Mouse (Mus musculus) kidney, embryonic 16.5 days (tissue): ENCODE data around the gene Klk1b9. TPM values are rescaled to one million over a fixed set of nuclear protein-coding genes. Genes with fewer than 3 reads are reported as not detected.
"Not testable (repeated sequence)": the region's sequence is repeated elsewhere in the genome, so short reads cannot be mapped to it uniquely, and the experiment has no call there.

Source experiments
- ATAC-seq: fragments of 200-750 bp; cut with Nextera tagmentation; 2 replicates; pipeline ENCODE4 v1.8.0; 2017; ENCODE audit warnings: moderate TSS enrichment; ENCODE audit not compliant: low FRiP score, low TSS enrichment
- H3K27ac ChIP-seq: fragments of 300-500 bp; sonication (generic); 2 replicates; pipeline ENCODE4 v1.5.1; 2014; ENCODE audit warnings: low read length
- H3K27me3 ChIP-seq: fragments of 300-500 bp; sonication (generic); 2 replicates; pipeline ENCODE4 v1.6.1; 2014; ENCODE audit warnings: low read length, control low read depth, mixed read lengths; ENCODE audit not compliant: insufficient read depth
- H3K36me3 ChIP-seq: fragments of 300-500 bp; sonication (generic); 2 replicates; pipeline ENCODE4 v1.6.1; 2014; ENCODE audit warnings: low read length, control low read depth, mixed read lengths; ENCODE audit not compliant: insufficient read depth
- H3K4me1 ChIP-seq: fragments of 300-500 bp; sonication (generic); 2 replicates; pipeline ENCODE4 v1.6.1; 2014; ENCODE audit warnings: low read length, control low read depth, mixed read lengths; ENCODE audit not compliant: insufficient read depth
- H3K4me2 ChIP-seq: fragments of 300-500 bp; sonication (generic); replicated peaks from 2 replicates; pipeline ENCODE4 v1.6.1; 2014; ENCODE audit warnings: low read depth, low read length
- H3K4me3 ChIP-seq: fragments of 300-500 bp; sonication (generic); 2 replicates; pipeline ENCODE4 v1.5.1; 2014; ENCODE audit warnings: mild to moderate bottlenecking, low read length
- H3K9ac ChIP-seq: fragments of 300-500 bp; sonication (generic); replicated peaks from 2 replicates; pipeline ENCODE4 v1.6.1; 2014; ENCODE audit warnings: low read length
- H3K9me3 ChIP-seq: fragments of 300-500 bp; sonication (generic); 2 replicates; pipeline ENCODE4 v1.6.1; 2016; ENCODE audit warnings: low read length, control low read depth
- WGBS: fragments of 180-500 bp; shearing (Covaris S2); extraction: QIAGEN DNeasy Blood & Tissue Kit; methylation state at CpG from one replicate; pipeline ENCODE4 v1.1.7; 2014; 5-methylcytosine and 5-hydroxymethylcytosine counted together
- polyA plus RNA-seq: library from polyadenylated mRNA; unstranded; fragments of >200 nt; fragmentation: Nextera tagmentation; extraction: Ambion mirVana; gene quantifications from 2 replicates; pipeline ENCODE4 v1.2.1, GENCODE M21; 2015

Gene Klk1b9
- not detected in 2 replicates for polyA plus RNA-seq

- H3K4me2 ChIP-seq, ATAC-seq, H3K4me1 ChIP-seq, H3K27me3 ChIP-seq, H3K27ac ChIP-seq, H3K4me3 ChIP-seq, H3K9me3 ChIP-seq, H3K9ac ChIP-seq, H3K36me3 ChIP-seq: not testable (repeated sequence)
- WGBS = 58% methylated on average over 1 of the region's 1 CpGs
These were observed at the start of gene Klk1b9 for GRCm38 (mm10) chr7:43975761-43976160. Gene Klk1b9 (plus strand): TSS chr7:43976061.

GRCm38 (mm10) chr7:43928521-43928920 lies 47.3 kb upstream of the Klk1b9 start:
- H3K27ac ChIP-seq = no peak overlapping the region
- no peaks in the 10 kb centered on the region for H3K4me1 ChIP-seq
- no peak for ATAC-seq
- no peaks in the 10 kb centered on the region for H3K36me3 ChIP-seq
- H3K9ac ChIP-seq = no peak overlapping the region
- H3K4me3 ChIP-seq = no peak overlapping the region
- H3K27me3 ChIP-seq = no peaks in the 10 kb centered on the region
- H3K9me3 ChIP-seq = no peaks in the 10 kb centered on the region
- no peak overlapping the region for H3K4me2 ChIP-seq
- WGBS = 55% methylated on average over 4 of the region's 4 CpGs

GRCm38 (mm10) chr7:43932337-43932736 lies 43.5 kb upstream of the Klk1b9 start:
- Histone ChIP-seq H3K4me3 (no peak overlapping the region), H3K4me2 (no peak overlapping the region), H3K27me3 (no peaks in the 10 kb centered on the region), H3K27ac (no peak overlapping the region), H3K36me3 (no peaks in the 10 kb centered on the region), H3K4me1 (no peaks in the 10 kb centered on the region), H3K9ac (no peak overlapping the region), H3K9me3 (no peaks in the 10 kb centered on the region)
- ATAC-seq = no peak
- 58% methylated on average over 4 of the region's 4 CpGs for WGBS

- H3K27ac ChIP-seq = no peak within 1 kb of the TSS
These were observed 42.4 kb upstream of the Klk1b9 start, which contains the start of gene Klk15 for GRCm38 (mm10) chr7:43933440-43933839. Gene Klk15 (plus strand): TSS chr7:43933740.

GRCm38 (mm10) chr7:43934747-43935146 lies 41.1 kb upstream of the Klk1b9 start:
- Histone ChIP-seq H3K9me3 (no peaks in the 10 kb centered on the region), H3K27me3 (no peaks in the 10 kb centered on the region), H3K36me3 (no peaks in the 10 kb centered on the region), H3K27ac (no peak overlapping the region), H3K4me1 (no peaks in the 10 kb centered on the region), H3K4me2 (no peak overlapping the region), H3K4me3 (no peak overlapping the region), H3K9ac (no peak overlapping the region)
- peak; percentile 78 for ATAC-seq
- 17% methylated on average over 3 of the region's 3 CpGs for WGBS

More at GRCm38 (mm10) chr7:43933440-43933839, 42.4 kb upstream of the Klk1b9 start, which contains the start of gene Klk15:
- no peak for ATAC-seq
- no peak within 1 kb of the TSS for H3K4me3 ChIP-seq
- no peak within 1 kb of the TSS for H3K9ac ChIP-seq
- no peaks in the 10 kb centered on the region for H3K27me3 ChIP-seq
- no peaks in the 10 kb centered on the region for H3K36me3 ChIP-seq
- no peak within 1 kb of the TSS for H3K4me2 ChIP-seq
- no peaks in the 10 kb centered on the region for H3K4me1 ChIP-seq
- 93% methylated on average over 3 of the region's 3 CpGs for WGBS
- no peaks in the 10 kb centered on the region for H3K9me3 ChIP-seq

- Histone ChIP-seq H3K27ac (no peak overlapping the region), H3K36me3 (no peaks in the 10 kb centered on the region), H3K4me2 (no peak overlapping the region), H3K4me3 (no peak overlapping the region), H3K9me3 (no peaks in the 10 kb centered on the region), H3K27me3 (no peaks in the 10 kb centered on the region), H3K9ac (no peak overlapping the region), H3K4me1 (no peaks in the 10 kb centered on the region)
- ATAC-seq = no peak
- WGBS = 89% methylated on average over 14 of the region's 14 CpGs
These were observed 39.3 kb upstream of the Klk1b9 start for GRCm38 (mm10) chr7:43936551-43936950.

GRCm38 (mm10) chr7:43942293-43942692 lies 33.6 kb upstream of the Klk1b9 start:
- H3K4me2 ChIP-seq, H3K4me3 ChIP-seq, H3K27ac ChIP-seq, H3K4me1 ChIP-seq, H3K9ac ChIP-seq, H3K9me3 ChIP-seq, H3K36me3 ChIP-seq, ATAC-seq, H3K27me3 ChIP-seq: not testable (repeated sequence)
- 76% methylated on average over 3 of the region's 3 CpGs for WGBS

GRCm38 (mm10) chr7:43944727-43945264 lies 31.1 kb upstream of the Klk1b9 start:
- no peaks in the 10 kb centered on the region for H3K9me3 ChIP-seq
- H3K4me3 ChIP-seq = no peak overlapping the region
- H3K27me3 ChIP-seq = no peaks in the 10 kb centered on the region
- no peak for ATAC-seq
- H3K27ac ChIP-seq = no peak overlapping the region
- no peak overlapping the region for H3K4me2 ChIP-seq
- H3K36me3 ChIP-seq = no peaks in the 10 kb centered on the region
- H3K9ac ChIP-seq = no peak overlapping the region
- WGBS = 78% methylated on average over 3 of the region's 3 CpGs
- H3K4me1 ChIP-seq = no peaks in the 10 kb centered on the region

- H3K36me3 ChIP-seq = no peaks in the 10 kb centered on the region
- H3K9ac ChIP-seq = no peak within 1 kb of the TSS
- H3K27me3 ChIP-seq = no peaks in the 10 kb centered on the region
- H3K9me3 ChIP-seq = no peaks in the 10 kb centered on the region
- 61% methylated on average over 2 of the region's 2 CpGs for WGBS
- no peak within 1 kb of the TSS for H3K4me2 ChIP-seq
- ATAC-seq = no peak
- 0 out of 2 replicates have a peak, but pooled peaks cover 3% of the 10 kb centered on the region for H3K4me1 ChIP-seq
- no peak within 1 kb of the TSS for H3K27ac ChIP-seq
- H3K4me3 ChIP-seq = no peak within 1 kb of the TSS
These were observed 25.5 kb upstream of the Klk1b9 start, which contains the start of gene Klk1b8 for GRCm38 (mm10) chr7:43950364-43950763. Gene Klk1b8 (plus strand): TSS chr7:43950664.

- no peak overlapping the region for H3K9ac ChIP-seq
These were observed 23.2 kb upstream of the Klk1b9 start for GRCm38 (mm10) chr7:43952703-43953102.

More at GRCm38 (mm10) chr7:43952703-43953102, 23.2 kb upstream of the Klk1b9 start:
- 0 out of 2 replicates have a peak, but pooled peaks cover 3% of the 10 kb centered on the region for H3K4me1 ChIP-seq
- WGBS = 33% methylated on average over 4 of the region's 4 CpGs
- H3K27me3 ChIP-seq = no peaks in the 10 kb centered on the region
- H3K36me3 ChIP-seq = no peaks in the 10 kb centered on the region
- H3K9me3 ChIP-seq = no peaks in the 10 kb centered on the region
- H3K27ac ChIP-seq = no peak overlapping the region
- no peak overlapping the region for H3K4me3 ChIP-seq
- ATAC-seq = peak; percentile 87
- no peak overlapping the region for H3K4me2 ChIP-seq
